Mouse (Mus musculus): ENCODE measurements around the gene Ovca2. TPM values are rescaled to one million over a fixed set of nuclear protein-coding genes. Genes with fewer than 3 reads are reported as not detected.

The Ovca2 gene
- total and polyA plus RNA-seq, 2 experiments from 2014 or later = 11.7 to 17.6 TPM

GRCm38 (mm10) chr11:75172151-75173094, 6.2 kb downstream of the Ovca2 start:
- DNase-seq (ENCODE audit: low spot score) (peak; percentile 83), ATAC-seq (peak; percentile 6; the same call in 1 of the 2 replicates)
- Histone ChIP-seq H3K4me1 (ENCODE audit: insufficient read depth, low read length) (peaks cover 16% of the 10 kb centered on the region), H3K4me3 (ENCODE audit: low read length) (peak overlapping the region; percentile 50), H3K36me3 (ENCODE audit: insufficient read depth, low read length) (no peaks in the 10 kb centered on the region), H3K4me2 (ENCODE audit: low read depth, low read length) (peak overlapping the region; percentile 67), H3K9me3 (ENCODE audit: low read length) (no peaks in the 10 kb centered on the region), H3K9ac (replicated peaks; ENCODE audit: low read length) (peak overlapping the region; percentile 55), H3K27me3 (ENCODE audit: insufficient read depth, low read length) (peaks cover 17% of the 10 kb centered on the region; the same call in 1 of the 2 replicates), H3K27ac (peak overlapping the region; percentile 76)
- TF ChIP-seq CTCF (IDR thresholded peaks at IDR 0.05; ENCODE audit: low read depth) = 0 out of 2 replicates have a peak, but pooled peaks have one; percentile 7
- under 1% methylated on average over 73 of the region's 75 CpGs for WGBS

GRCm38 (mm10) chr11:75171186-75171865, 7.3 kb downstream of the Ovca2 start:
- DNase-seq (ENCODE audit: low spot score) (no peak), ATAC-seq (no peak)
- Histone ChIP-seq H3K4me1 (ENCODE audit: insufficient read depth, low read length) (peaks cover 22% of the 10 kb centered on the region), H3K36me3 (ENCODE audit: insufficient read depth, low read length) (no peaks in the 10 kb centered on the region), H3K9ac (replicated peaks; ENCODE audit: low read length) (no peak overlapping the region), H3K27ac (no peak overlapping the region; the same call in 1 of the 2 replicates), H3K27me3 (ENCODE audit: insufficient read depth, low read length) (peaks cover 26% of the 10 kb centered on the region; the same call in 1 of the 2 replicates), H3K9me3 (ENCODE audit: low read length) (no peaks in the 10 kb centered on the region), H3K4me2 (ENCODE audit: low read depth, low read length) (peak overlapping the region; percentile 67), H3K4me3 (ENCODE audit: low read length) (peak overlapping the region; percentile 50; the same call in 1 of the 2 replicates)
- WGBS = 8% methylated on average over 17 of the region's 17 CpGs
- TF ChIP-seq CTCF (IDR thresholded peaks at IDR 0.05; ENCODE audit: low read depth) = no peak

GRCm38 (mm10) chr11:75170136-75170751, 8.4 kb downstream of the Ovca2 start:
- ATAC-seq = peak; percentile 72
- Histone ChIP-seq H3K4me2 (ENCODE audit: low read depth, low read length) (peak overlapping the region; percentile 80), H3K36me3 (ENCODE audit: insufficient read depth, low read length) (no peaks in the 10 kb centered on the region), H3K27me3 (ENCODE audit: insufficient read depth, low read length) (peaks cover 36% of the 10 kb centered on the region), H3K4me3 (ENCODE audit: low read length) (peak overlapping the region; percentile 45), H3K9ac (replicated peaks; ENCODE audit: low read length) (peak overlapping the region; percentile 38), H3K27ac (peak overlapping the region; percentile 12; the same call in 1 of the 2 replicates), H3K9me3 (ENCODE audit: low read length) (no peaks in the 10 kb centered on the region), H3K4me1 (ENCODE audit: insufficient read depth, low read length) (peaks cover 22% of the 10 kb centered on the region)
- under 1% methylated on average over 38 of the region's 38 CpGs for whole genome bisulfite sequencing
- TF ChIP-seq CTCF (IDR thresholded peaks at IDR 0.05; ENCODE audit: low read depth) = peak; percentile 74
- DNase-seq (ENCODE audit: low spot score) = peak; percentile 93

- H3K9ac ChIP-seq (replicated peaks; ENCODE audit: low read length) = peak within 1 kb of the TSS; percentile 50
- TF ChIP-seq CTCF (IDR thresholded peaks at IDR 0.05; ENCODE audit: low read depth) = no peak
- H3K4me1 ChIP-seq (ENCODE audit: insufficient read depth, low read length) = peaks cover 22% of the 10 kb centered on the region
- peak within 1 kb of the TSS; percentile 12; the same call in 1 of the 2 replicates for H3K27ac ChIP-seq
- no peaks in the 10 kb centered on the region for H3K9me3 ChIP-seq (ENCODE audit: low read length)
- WGBS = 3% methylated on average over 23 of the region's 23 CpGs
- DNase-seq (ENCODE audit: low spot score) = no peak
- H3K36me3 ChIP-seq (ENCODE audit: insufficient read depth, low read length) = no peaks in the 10 kb centered on the region
- ATAC-seq = no peak
- H3K27me3 ChIP-seq (ENCODE audit: insufficient read depth, low read length) = peaks cover 43% of the 10 kb centered on the region
- H3K4me2 ChIP-seq (ENCODE audit: low read depth, low read length) = peak within 1 kb of the TSS; percentile 80
- peak within 1 kb of the TSS; percentile 45 for H3K4me3 ChIP-seq (ENCODE audit: low read length)
Measured at GRCm38 (mm10) chr11:75169405-75170080, 9.1 kb downstream of the Ovca2 start, which contains the start of gene Hic1. Hic1 (minus strand) TSS chr11:75169519.

- TF ChIP-seq CTCF (IDR thresholded peaks at IDR 0.05; ENCODE audit: low read depth) = peak; percentile 74
- under 1% methylated on average over 71 of the region's 83 CpGs for WGBS
- no peak for ATAC-seq
- Histone ChIP-seq H3K9ac (replicated peaks; ENCODE audit: low read length) (peak overlapping the region; percentile 50), H3K27me3 (ENCODE audit: insufficient read depth, low read length) (peaks cover 49% of the 10 kb centered on the region), H3K9me3 (ENCODE audit: low read length) (no peaks in the 10 kb centered on the region), H3K4me3 (ENCODE audit: low read length) (peak overlapping the region; percentile 45), H3K4me2 (ENCODE audit: low read depth, low read length) (peak overlapping the region; percentile 80), H3K36me3 (ENCODE audit: insufficient read depth, low read length) (no peaks in the 10 kb centered on the region), H3K4me1 (ENCODE audit: insufficient read depth, low read length) (peaks cover 17% of the 10 kb centered on the region), H3K27ac (no peak overlapping the region; the same call in 1 of the 2 replicates)
- peak; percentile 87 for DNase-seq (ENCODE audit: low spot score)
Measured at GRCm38 (mm10) chr11:75168590-75169361, 9.9 kb downstream of the Ovca2 start.

All from hindbrain, postnatal 0 days (tissue).